Mouse (Mus musculus) small intestine, adult 2 months (tissue): ENCODE results near the gene Cntnap5b. TPM values are rescaled to one million over a fixed set of nuclear protein-coding genes. Genes with fewer than 3 reads are reported as not detected.

Experiments used
- H3K27ac ChIP-seq: fragments of 200-500 bp; 2 replicates; pipeline ENCODE4 v1.5.1; 2012; ENCODE audit warnings: low read depth, low read length, control low read depth, inconsistent platforms; ENCODE audit not compliant: insufficient read depth
- H3K27me3 ChIP-seq: fragments of 200-500 bp; 2 replicates; pipeline ENCODE4 v1.6.1; 2012; ENCODE audit warnings: mild to moderate bottlenecking, moderate library complexity, low read length, inconsistent platforms; ENCODE audit not compliant: control insufficient read depth, insufficient read depth
- H3K36me3 ChIP-seq: fragments of 200-500 bp; 2 replicates; pipeline ENCODE4 v1.6.1; 2012; ENCODE audit warnings: mild to moderate bottlenecking, low read length, control low read depth, inconsistent platforms; ENCODE audit not compliant: control insufficient read depth, insufficient read depth
- H3K4me1 ChIP-seq: fragments of 200-500 bp; 2 replicates; pipeline ENCODE4 v1.6.1; 2012; ENCODE audit warnings: low read length, inconsistent platforms, mixed read lengths; ENCODE audit not compliant: control insufficient read depth, insufficient read depth, insufficient read length
- H3K4me3 ChIP-seq: fragments of 200-500 bp; 2 replicates; pipeline ENCODE4 v1.5.1; 2012; ENCODE audit warnings: low read depth, mild to moderate bottlenecking, control low read depth, inconsistent platforms, low read length, moderate library complexity
- CTCF ChIP-seq: fragments of 200-500 bp; IDR thresholded peaks from 2 replicates; pipeline ENCODE4 v1.5.1; 2012; ENCODE audit warnings: low read depth, mild to moderate bottlenecking, control low read depth, inconsistent platforms, low read length, moderate library complexity, mixed read lengths; ENCODE audit not compliant: insufficient replicate concordance, insufficient read length; ENCODE audit errors: extremely low read depth
- POLR2A ChIP-seq: fragments of 200-500 bp; IDR thresholded peaks from 2 replicates; pipeline ENCODE4 v1.6.1; 2012; ENCODE audit warnings: low read depth, mild to moderate bottlenecking, control low read depth, inconsistent platforms, low read length, moderate library complexity
- WGBS: fragments of 180-500 bp; shearing (Covaris S2); methylation state at CpG from one replicate; pipeline ENCODE4 v1.1.7; 2018; 5-methylcytosine and 5-hydroxymethylcytosine counted together
- polyA plus RNA-seq: library from polyadenylated mRNA; depleted of rRNA; stranded (reverse); fragments of >200 nt; gene quantifications from 2 replicates; pipeline ENCODE4 v1.2.3, GENCODE M21; 2012

Cntnap5b gene
- polyA plus RNA-seq, 1 experiment = not detected

DNA sequence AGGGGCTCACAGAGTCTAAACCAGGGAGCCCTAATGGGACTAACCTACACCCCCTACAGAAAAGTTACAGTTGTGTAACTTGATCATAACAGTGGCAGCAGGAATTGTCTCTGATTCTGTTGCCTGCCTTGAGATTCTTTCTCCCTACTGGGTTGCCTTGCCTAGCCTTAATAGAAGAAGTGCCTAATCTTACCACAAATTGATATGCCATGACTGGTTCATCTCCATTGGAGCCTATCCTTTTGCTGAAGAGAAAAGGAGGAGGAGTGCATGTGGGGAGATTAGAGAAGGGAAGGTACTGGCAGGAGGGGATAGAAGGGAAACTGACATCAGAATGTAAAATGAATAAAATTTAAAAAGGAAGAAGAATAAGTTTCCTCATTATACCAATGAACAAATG is 621.5 kb downstream of the Cntnap5b start:
- Histone ChIP-seq H3K4me1 (no peaks in the 10 kb centered on the region), H3K27ac (no peak overlapping the region), H3K27me3 (no peaks in the 10 kb centered on the region), H3K36me3 (no peaks in the 10 kb centered on the region), H3K4me3 (no peak overlapping the region)
- TF ChIP-seq CTCF (no peak), POLR2A (no peak)

DNA sequence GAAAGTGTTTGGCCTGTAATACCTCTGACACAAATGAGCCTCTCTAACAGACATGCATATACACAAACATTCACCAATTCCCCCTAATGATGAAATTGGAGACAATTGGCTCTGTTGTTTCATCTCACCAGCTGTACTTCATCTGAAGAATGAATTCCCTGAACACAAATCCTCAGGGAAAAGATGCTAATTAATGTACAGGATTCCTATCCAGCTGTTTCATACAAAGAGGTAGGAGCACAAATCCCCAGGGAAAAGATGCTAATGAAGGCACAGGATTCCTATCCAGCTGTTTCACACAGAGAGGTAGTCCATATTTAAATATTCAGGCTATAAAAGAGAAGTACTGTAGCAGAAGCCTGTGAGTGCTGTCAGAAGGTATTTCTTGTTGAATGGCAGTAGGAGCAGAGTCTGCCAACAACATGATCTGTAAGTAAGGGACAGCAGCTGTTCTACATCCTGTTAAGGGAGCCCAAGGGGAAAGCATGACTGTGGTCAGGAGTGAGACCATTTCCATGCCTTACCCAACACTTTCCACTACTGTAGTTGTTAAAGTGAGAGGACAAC is 644.2 kb downstream of the Cntnap5b start:
- TF ChIP-seq POLR2A = no peak
- no peak for TF ChIP-seq CTCF
- Histone ChIP-seq H3K4me3 (no peak overlapping the region), H3K4me1 (no peaks in the 10 kb centered on the region), H3K27ac (no peak overlapping the region), H3K36me3 (no peaks in the 10 kb centered on the region), H3K27me3 (no peaks in the 10 kb centered on the region)

DNA sequence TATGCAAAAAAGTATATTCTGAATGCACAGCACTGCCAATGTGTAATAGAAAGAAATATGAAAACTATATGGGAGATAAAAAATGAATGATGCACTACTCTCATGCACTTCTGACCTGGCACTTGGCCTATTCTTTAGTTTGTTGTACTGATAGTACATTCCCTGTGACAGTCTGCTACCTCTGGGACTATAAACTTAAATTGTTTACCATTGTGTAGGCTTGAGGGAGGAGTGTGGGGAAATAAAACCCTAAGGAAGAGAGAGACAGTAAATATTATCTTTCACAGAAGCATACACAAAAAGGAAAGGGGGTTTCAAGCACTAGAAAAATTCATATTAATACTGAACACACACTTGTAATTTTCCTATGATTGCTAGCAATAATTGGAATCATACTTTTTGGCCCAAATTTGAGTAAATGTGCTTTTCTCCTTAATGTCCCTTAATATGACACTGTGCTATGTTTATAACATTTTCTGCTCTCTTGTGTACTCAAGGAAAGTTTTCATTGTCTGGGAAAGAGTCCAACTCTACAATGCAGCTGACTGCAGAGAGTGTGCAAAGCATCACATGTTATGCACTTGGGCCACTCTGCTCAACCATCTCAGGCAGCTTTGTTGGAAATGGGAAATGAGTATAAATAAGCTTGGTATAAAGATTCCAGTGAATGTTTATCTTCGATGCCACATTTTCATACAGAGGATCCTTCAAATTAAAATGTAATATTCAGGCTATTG is 657.6 kb downstream of the Cntnap5b start:
- H3K4me1 ChIP-seq = no peaks in the 10 kb centered on the region
- no peak overlapping the region for H3K27ac ChIP-seq
- TF ChIP-seq CTCF (no peak), POLR2A (no peak)
- H3K4me3 ChIP-seq = no peak overlapping the region
- WGBS = 75% methylated on average over 1 of the region's 1 CpGs
- no peaks in the 10 kb centered on the region for H3K36me3 ChIP-seq
- no peaks in the 10 kb centered on the region for H3K27me3 ChIP-seq

DNA sequence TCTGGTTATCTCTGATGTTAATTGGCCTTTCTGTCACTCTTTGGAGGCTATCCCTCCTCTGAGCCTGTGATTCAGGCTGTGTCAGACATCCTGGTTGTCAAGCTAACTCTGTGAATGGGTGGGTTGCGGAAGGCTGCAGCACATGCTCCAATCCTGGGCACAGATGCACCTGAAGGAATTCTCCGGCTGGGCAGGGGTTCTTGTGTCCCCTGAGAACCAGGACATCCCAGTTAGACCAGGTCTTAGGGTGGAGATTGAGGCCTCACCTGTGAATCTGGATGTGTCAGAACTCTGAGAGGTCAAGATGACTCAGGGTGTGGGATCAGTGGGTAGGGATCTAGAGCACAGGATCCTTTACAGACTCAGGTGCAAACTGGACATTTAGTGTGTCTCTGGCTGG is 691.3 kb downstream of the Cntnap5b start:
- H3K4me1 ChIP-seq = no peaks in the 10 kb centered on the region
- no peak overlapping the region for H3K4me3 ChIP-seq
- TF ChIP-seq POLR2A (no peak), CTCF (no peak)
- H3K27me3 ChIP-seq = no peaks in the 10 kb centered on the region
- no peaks in the 10 kb centered on the region for H3K36me3 ChIP-seq
- no peak overlapping the region for H3K27ac ChIP-seq
- WGBS = 89% methylated on average over 2 of the region's 2 CpGs

DNA sequence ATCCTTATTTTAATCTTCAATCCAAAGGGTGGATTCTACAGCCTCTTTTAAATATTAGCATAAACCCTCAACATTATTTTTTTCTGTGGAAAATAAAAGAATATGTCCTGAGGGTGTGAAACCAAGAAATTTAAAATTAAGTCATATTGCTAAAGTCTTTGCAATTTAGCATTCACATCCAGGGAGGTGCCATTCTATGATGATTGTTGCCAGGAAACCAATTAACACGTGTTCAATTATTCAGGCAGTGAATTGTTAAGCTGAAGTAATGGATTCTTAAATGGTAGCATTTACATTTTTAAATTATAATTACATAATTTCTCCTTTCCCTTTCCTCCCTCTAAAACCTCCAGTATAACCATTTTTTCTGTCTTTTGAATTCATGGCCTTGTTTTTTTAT is 692.7 kb downstream of the Cntnap5b start:
- WGBS = 47% methylated on average over 1 of the region's 1 CpGs
- Histone ChIP-seq H3K27me3 (no peaks in the 10 kb centered on the region), H3K36me3 (no peaks in the 10 kb centered on the region), H3K27ac (no peak overlapping the region), H3K4me1 (no peaks in the 10 kb centered on the region), H3K4me3 (no peak overlapping the region)
- no peak for TF ChIP-seq POLR2A
- TF ChIP-seq CTCF = no peak

DNA sequence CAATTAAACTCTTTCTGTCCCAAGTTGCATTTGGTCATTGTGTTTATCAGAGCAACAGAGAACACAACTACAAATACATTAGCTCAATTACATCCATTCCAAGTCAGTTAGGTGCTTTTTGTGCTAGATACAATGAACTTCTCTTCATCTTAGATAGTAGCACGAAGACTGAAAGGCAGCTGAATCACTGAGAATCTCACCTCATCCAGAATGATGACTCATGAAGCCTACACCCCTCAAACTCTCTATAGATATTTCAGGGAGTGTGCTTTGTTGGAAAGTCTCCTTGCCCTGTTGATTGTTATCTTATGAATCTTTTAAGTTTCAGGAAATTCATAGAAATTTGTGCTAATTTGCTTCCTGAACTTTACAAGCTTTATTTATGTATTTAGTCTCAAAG is 695.0 kb downstream of the Cntnap5b start:
- H3K36me3 ChIP-seq = no peaks in the 10 kb centered on the region
- 56% methylated on average over 1 of the region's 1 CpGs for WGBS
- no peak overlapping the region for H3K27ac ChIP-seq
- TF ChIP-seq CTCF = no peak
- no peak for TF ChIP-seq POLR2A
- H3K4me3 ChIP-seq = no peak overlapping the region
- no peaks in the 10 kb centered on the region for H3K27me3 ChIP-seq
- no peaks in the 10 kb centered on the region for H3K4me1 ChIP-seq

DNA sequence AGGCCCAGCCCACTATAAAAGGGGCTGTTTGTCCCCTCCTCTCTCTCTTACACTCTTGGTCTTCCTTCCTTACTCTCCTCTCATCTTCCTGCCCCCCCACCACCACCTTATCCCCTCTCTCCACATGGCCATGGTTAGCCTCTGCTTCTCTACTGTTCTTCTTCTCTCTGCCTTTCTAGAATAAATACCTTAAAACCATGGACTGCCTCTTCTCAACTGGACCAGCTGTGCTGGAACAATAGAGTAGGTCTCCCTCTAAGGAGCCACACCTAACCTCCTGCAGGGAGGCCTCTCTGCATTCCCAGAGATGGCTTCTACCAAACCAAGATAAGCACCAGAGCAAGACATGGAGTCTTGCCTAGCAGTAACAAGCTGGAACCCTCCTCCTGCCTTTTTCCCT is 737.3 kb downstream of the Cntnap5b start:
- Histone ChIP-seq H3K27me3 (no peaks in the 10 kb centered on the region), H3K4me1 (no peaks in the 10 kb centered on the region), H3K4me3 (no peak overlapping the region), H3K27ac (no peak overlapping the region), H3K36me3 (no peaks in the 10 kb centered on the region)
- TF ChIP-seq CTCF = no peak
- TF ChIP-seq POLR2A = no peak
